Mouse (Mus musculus): ENCODE results near the gene Siae. TPM values are rescaled to one million over a fixed set of nuclear protein-coding genes. Genes with fewer than 3 reads are reported as not detected.
A peak's percentile ranks its signal among the peaks of the same experiment; 100 is the strongest.

The Siae gene
- total RNA-seq, 2 experiments from 2014 or later: 14.4 to 19.2 TPM

GRCm38 (mm10) chr9:37539170-37540025, 16.1 kb upstream of the Siae start, which contains the start of gene Vsig2:
Vsig2 (plus strand) TSS chr9:37539255.
- intact Hi-C loops (cut with DNase I): no loop called here
- no peak for DNase-seq (ENCODE audit: low spot score in 2 of 2)

DNA sequence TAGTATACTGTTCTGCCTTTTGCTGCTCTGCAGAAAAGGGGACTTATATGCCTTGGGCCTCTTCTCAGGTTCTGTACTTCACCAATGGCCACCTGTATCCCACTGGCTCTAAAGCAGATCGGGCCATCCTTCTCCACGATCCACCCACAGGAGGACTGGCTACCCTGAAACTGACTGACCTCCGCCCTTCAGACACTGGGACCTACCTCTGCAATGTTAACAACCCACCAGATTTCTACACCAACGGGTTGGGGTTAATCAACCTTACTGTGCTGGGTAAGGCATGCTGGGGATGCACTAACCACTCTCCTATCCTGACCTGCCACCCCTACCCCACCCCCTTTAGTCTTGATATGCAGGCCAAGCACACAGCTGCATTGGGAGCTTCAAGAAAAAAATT, 15.3 kb upstream of the Siae start:
- DNase-seq (ENCODE audit: low spot score in 2 of 2): no peak
- intact Hi-C loops (cut with DNase I): no loop called here

DNA sequence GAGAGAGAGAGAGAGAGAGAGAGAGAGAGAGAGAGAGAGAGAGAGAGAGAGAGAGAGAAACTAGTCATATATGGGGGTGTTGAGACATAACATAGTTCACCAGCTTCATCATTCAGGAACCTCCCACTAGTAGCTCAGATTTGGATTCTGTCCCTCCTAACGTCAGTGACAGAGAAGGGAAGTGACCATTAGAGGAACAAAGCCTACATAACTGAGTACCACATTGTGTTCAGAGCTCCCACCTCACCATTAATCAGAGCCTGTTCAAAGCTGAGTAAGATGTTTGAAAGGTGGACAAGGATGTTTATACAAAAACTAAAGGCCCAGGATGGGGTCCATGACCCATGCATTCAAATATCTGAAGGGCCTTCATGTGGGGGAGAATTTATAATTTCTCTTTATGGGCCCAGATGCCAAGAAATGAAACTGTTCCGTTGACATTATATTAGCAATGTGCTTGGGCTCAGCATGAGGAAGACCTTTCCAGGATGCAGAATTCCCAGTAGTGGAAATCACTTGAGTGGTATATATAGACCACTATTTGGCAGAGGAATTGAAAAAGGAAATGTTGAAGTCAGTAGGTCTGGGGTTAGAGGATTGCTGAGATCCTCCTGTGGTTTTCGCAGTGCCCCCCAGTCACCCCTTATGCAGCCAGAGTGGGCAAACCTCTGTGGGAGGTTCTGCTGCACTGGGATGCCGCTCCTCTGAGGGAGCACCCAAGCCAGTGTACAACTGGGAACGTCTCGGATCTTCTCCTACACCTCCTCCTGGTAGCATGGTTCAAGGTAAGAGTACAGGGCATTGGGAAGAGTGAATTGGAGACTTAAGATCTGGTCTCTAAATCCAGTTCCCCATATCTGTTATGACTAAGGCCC, 14.6 kb upstream of the Siae start:
- intact Hi-C loops (cut with DNase I): no loop called here

DNA sequence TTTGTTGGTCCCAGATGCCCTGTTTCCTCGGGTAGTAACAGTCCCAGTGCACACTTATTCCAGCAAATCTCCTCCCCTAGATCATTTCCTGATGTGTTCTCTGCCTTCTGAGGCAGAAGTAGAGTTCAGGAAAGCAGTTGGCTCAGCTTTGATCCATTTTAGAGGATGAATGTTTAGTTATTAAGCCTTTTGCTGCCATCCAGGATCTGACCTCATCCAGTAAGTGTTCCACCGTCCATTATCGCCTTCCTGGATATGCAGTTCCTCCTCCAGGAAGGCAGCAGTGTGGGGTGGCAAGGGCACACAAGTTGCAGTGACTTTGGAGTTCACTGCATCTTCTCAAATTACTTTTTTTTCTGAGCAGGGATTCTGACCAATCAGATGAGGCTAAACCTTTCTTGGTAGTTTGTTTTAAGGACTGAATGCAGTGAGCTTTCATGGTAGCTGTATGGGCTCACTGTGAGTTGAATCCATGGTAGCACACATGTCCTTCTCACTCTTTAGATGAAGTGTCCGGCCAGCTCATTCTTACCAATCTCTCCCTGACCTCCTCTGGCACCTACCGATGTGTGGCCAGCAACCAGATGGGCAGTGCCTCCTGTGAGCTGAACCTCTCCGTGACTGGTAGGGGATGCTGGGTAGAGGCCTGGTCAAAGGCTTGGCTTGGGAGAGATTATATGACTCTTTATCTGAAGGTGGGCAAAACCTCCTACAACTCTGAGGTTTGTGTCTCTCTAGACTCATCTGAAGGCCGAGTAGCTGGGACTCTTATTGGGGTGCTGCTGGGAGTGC, 13.5 kb upstream of the Siae start:
- no peak for DNase-seq (ENCODE audit: low spot score in 2 of 2)
- intact Hi-C loops (cut with DNase I): no loop called here

More for the DNA sequence above, 14.6 kb upstream of the Siae start:
- no peak for DNase-seq (ENCODE audit: low spot score in 2 of 2)

DNA sequence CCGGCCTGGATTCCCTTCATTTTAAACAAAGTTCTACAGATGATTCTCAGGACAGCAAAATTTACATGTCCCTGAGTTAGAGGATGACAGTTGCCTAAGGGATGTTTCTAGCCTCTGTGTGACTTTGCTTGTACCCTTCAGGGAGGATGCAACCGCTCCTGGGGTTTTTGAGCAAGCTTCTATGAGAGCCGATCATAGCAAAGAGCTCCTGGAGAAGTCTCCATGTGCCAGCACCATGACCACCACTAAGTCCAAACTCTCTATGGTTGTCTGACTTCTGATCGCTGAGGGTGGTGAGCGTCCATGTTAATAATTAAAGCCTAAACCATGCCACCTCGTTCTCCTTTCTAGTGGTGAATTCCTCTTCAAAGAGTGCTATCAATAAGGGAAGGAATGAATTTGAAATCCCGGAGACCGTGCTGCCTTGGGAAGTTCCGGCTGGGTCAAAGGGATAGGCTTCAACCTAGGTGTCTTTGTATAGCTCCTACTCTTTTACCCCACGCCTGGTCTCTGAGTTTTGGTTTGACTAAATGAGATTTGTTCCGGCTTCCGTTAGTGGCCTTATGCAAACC, 11.5 kb upstream of the Siae start:
- intact Hi-C loops (cut with DNase I): loop anchor here (2.0 kb wide), 1 partner anchor 113 kb away; no protein-coding TSS in a partner anchor
- no peak for DNase-seq (ENCODE audit: low spot score in 2 of 2)

DNA sequence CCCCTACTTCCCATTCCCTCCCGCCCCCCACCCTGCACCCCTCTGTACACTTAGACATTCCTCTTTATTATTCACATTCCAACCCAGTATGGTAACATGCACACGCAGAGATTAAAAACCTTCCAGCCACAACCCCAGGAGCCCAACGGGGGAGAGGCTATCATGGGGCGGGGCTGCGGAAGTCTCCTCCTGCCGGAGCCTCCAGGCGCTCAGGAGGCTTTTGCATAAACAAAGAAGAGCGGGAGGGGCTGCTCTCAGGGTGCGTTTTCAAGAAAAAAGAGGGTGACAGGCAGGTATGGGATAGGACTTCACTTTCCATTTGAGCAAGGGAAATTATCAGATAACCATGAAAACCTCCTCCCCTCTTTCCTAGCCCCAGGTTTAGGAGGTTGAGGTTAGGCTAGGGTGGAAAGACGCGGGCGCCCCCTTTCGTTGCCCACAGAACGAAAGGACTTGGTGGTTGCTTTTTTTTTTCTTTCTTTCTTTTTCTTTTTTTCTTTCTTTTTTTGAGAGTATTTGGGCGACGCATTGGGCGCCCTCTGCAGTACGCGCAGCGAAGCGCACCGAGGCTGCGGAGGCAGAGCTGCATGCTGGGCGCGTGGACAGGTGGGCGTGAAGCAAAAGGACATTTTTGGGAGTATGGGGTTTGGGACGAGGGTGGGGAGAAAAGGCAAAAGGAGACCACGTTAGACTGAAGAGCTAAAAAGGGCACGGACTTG, 10.9 kb upstream of the Siae start:
- intact Hi-C loops (cut with DNase I): loop anchor here (2.0 kb wide), 1 partner anchor 114 kb away; no protein-coding TSS in a partner anchor
- peak; percentile 82 to 86 for DNase-seq (ENCODE audit: low spot score in 2 of 2)

DNA sequence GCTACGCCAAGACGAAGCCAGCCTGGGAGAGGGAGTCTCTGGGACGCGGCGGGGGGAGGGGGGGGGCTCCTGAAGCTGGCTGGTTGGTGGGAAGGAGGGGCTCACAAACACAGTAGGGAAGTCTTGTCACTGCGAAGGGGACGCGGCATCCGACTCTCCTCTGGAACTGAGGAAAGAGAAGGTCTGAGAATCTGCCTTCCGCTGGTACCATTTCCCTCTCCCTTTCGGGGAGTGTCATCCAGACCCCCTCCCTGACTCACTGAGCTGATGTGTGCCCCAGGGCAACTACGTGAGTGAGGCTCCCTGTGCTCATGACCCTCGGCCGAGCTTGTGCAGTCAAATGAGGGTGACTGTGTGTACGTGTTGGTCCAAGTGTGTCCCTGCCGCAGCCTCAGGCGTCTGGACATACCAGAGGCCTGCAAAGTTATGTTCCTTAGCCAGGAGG, 10.3 kb upstream of the Siae start:
- intact Hi-C loops (cut with DNase I): loop anchor here (2.0 kb wide), 1 partner anchor 114 kb away; no protein-coding TSS in a partner anchor
- DNase-seq (ENCODE audit: low spot score in 2 of 2): no peak

DNA sequence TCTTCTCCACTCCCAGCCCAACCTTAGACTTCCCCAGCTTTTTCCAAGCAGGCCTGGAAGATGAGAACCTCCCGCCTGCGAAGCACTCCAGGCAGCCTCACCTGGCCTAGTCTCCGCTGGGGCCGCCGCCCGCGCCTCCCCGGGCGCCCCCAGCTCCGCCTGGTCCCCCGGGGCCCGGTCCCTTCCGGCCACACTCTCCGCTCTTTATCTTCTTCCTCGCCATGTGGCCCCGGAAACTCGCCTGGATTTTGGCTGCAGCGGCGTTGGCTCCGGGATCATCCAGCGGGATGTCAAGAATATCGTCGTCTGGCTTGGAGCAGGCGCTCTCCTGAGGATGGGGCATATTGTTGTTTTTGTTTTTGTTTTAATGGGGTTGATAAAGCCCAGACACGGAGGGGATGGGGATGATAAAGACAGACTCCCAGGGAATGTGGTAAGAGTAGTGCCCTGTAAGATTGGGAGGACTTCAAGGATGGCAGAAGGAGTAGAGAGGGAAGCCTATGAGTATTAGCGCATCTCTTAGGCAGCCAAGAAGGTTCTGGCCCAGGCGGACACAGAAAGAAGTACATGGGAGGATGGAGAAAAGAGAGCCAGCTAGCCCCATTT, 9.5 kb upstream of the Siae start:
- DNase-seq (ENCODE audit: low spot score in 2 of 2): no peak
- intact Hi-C loops (cut with DNase I): loop anchor here (2.0 kb wide), 1 partner anchor 115 kb away; no protein-coding TSS in a partner anchor

DNA sequence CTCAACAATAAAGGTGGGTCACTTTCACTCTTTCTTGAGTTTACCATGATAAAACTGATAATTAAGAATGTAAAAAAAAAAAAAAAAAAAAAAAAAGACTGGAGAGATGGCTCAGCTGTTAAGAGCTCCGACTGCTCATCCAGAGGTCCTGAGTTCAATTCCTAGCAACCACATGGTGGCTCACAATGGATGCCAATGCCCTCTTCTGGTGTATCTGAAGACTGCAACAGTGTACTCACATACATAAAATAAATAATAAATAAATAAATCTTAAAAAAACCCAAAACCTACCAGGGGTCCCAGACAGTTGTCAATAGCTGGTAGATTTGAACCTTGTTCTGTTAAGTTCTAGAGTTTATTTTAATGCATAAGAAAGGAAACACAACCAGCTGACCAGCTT, 8.6 kb upstream of the Siae start:
- intact Hi-C loops (cut with DNase I): no loop called here
- no peak for DNase-seq (ENCODE audit: low spot score in 2 of 2)

- no peak for DNase-seq (ENCODE audit: low spot score in 2 of 2)
- intact Hi-C loops (cut with DNase I): loop anchor here (5.0 to 10.0 kb wide), 2 partner anchors 264 to 382 kb away; no protein-coding TSS in a partner anchor
These were observed 5.1 kb upstream of the Siae start for GRCm38 (mm10) chr9:37550435-37550834.

- no peak for DNase-seq (ENCODE audit: low spot score in 2 of 2)
- intact Hi-C loops (cut with DNase I): loop anchor here (2.0 to 10.0 kb wide), 3 partner anchors 61 to 380 kb away; partner anchors contain the start of gene Spa17
These were observed 3.6 kb upstream of the Siae start for GRCm38 (mm10) chr9:37551751-37552531.

DNA sequence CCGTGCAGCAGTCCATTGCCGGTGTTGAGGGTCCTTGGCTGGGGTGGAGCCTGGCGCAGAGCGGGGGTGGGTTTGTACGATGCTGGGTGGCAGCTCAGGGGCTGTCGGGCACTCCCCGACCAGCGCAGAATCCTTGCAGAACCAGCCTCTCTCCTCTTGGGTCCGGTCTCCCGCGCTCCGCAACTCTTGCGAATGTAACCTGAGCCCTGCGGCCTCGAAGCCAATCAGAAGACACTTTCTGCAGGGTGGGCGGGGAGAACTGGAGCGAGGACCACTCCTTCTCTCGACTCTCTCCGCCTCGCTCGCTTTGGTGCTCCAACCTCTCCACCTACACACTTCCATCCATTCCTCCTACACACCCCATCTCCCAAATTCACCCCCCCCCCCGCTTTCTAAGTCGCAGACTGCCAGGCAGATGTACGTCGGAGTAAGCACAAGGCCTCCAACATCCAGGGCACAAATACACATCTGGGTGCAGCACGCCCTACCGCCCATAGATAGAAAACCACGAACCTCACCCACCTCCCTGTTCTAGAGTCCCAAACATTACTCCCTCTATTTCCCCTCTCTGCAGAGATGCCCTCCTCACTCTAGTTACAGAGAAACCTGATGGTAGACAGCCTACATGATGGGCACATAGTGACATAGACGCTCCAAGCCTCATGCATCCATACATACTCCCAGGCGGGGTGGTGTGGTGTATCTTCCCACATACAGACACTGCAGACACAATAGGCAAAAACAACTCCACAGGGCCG, 2.8 kb upstream of the Siae start, which contains the start of gene Nrgn:
Gene Nrgn, minus strand, starts transcription at position 369 of the 758 bp plus-strand sequence.
- peak; percentile 90 to 92 for DNase-seq (ENCODE audit: low spot score in 2 of 2)
- intact Hi-C loops (cut with DNase I): loop anchor here (2.0 to 10.0 kb wide), 3 partner anchors 60 to 380 kb away; partner anchors contain the start of gene Spa17

GRCm38 (mm10) chr9:37554279-37554678, 1.2 kb upstream of the Siae start:
- DNase-seq (ENCODE audit: low spot score in 2 of 2): no peak
- intact Hi-C loops (cut with DNase I): loop anchor here (5.0 to 10.0 kb wide), 2 partner anchors 261 to 378 kb away; no protein-coding TSS in a partner anchor

DNA sequence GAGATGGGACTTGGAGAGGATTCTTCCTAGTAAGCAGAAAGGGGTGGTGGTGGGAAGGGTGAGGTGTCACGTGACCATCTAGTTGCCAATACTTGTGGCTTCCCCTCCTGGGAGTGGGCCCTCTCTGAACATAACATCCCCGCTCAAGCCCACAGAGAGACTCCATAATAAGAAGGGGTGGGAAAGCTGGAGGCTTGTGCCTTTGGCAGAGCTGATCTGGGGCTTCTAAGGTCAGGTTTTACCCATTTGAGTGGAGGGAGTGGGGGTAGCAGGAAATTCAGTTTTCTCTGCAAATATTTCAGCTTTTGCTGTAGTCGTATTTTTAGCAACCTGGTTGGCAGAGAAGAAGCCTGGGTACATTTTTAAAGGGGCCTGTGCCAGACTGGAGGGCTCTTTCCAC, 868 bp downstream of the Siae start:
- peak in 1 of 2 experiments; percentile 69 for DNase-seq (ENCODE audit: low spot score in 2 of 2)
- intact Hi-C loops (cut with DNase I): loop anchor here (1.0 to 10.0 kb wide), 2 partner anchors 20 to 258 kb away; no protein-coding TSS in a partner anchor

DNA sequence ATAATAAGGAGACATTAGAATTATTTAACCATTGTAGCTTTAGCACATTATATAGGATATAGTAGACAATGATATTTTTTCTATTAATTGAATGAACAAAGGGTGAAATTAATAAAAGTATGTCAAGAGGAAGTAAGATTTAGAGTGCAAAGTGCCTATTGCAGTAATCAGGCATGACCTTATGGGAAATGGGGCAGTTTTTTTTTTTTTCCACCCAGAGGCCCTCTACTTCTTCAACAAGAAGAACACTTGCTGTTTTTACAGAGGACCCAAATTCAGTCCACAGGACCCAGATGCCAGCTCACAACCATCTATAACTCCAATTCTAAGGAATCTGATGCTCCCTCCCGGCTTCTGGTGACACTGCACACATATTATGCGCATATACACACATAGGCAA, 5.1 kb downstream of the Siae start:
- no peak for DNase-seq (ENCODE audit: low spot score in 2 of 2)
- intact Hi-C loops (cut with DNase I): no loop called here

DNA sequence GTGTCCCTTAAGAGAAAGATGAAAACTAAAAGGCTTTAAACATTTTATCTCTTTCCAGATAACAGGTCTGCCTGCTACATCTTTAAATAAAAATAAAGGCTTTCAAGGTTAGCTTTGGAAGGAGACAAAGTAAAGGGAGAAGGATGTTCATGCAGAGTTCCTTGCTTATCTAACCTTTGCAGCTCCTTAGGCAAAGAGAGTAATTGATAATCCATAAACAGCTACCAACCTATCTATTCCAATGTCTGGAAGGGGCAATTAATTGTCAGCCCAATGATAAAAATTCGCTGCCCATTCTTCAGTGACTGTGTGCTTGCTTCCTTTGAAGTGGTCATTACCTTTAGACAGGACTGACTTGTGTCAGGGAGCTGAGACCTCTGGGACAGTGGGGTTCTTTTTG, 8.3 kb downstream of the Siae start:
- DNase-seq (ENCODE audit: low spot score in 2 of 2): no peak
- intact Hi-C loops (cut with DNase I): no loop called here
